Mouse (Mus musculus) heart, embryonic 16.5 days (tissue): ENCODE measurements at regions not wholly inside any gene's neighbourhood (a gene's known extent, or its start where the extent isn't known, plus 50 kb on each side); places are given as distances from the start of the nearest gene placed in this dataset.

Experiments used
- ATAC-seq: fragments of 200-750 bp; cut with Nextera tagmentation; replicated peaks from 2 replicates; pipeline ENCODE4 v1.8.0; 2017; ENCODE audit warnings: moderate number of reproducible peaks; ENCODE audit not compliant: insufficient read depth, low FRiP score; ENCODE audit errors: extremely low read depth
- H3K27ac ChIP-seq: fragments of 300-500 bp; sonication (generic); 2 replicates; pipeline ENCODE4 v1.5.1; 2014; ENCODE audit warnings: mild to moderate bottlenecking, low read length, control low read depth, moderate library complexity
- H3K27me3 ChIP-seq: fragments of 300-500 bp; sonication (generic); 2 replicates; pipeline ENCODE4 v1.6.1; 2014; ENCODE audit warnings: low read length, mixed read lengths; ENCODE audit not compliant: control insufficient read depth, insufficient read depth
- H3K36me3 ChIP-seq: fragments of 300-500 bp; sonication (generic); 2 replicates; pipeline ENCODE4 v1.6.1; 2014; ENCODE audit not compliant: control insufficient read depth, insufficient read depth
- H3K4me1 ChIP-seq: fragments of 300-500 bp; sonication (generic); 2 replicates; pipeline ENCODE4 v1.6.1; 2014; ENCODE audit warnings: low read length, mixed read lengths; ENCODE audit not compliant: control insufficient read depth, insufficient read depth
- H3K4me2 ChIP-seq: fragments of 300-500 bp; sonication (generic); 2 replicates; pipeline ENCODE4 v1.6.1; 2014; ENCODE audit warnings: low read depth, mild to moderate bottlenecking, control low read depth, low read length
- H3K4me3 ChIP-seq: fragments of 300-500 bp; sonication (generic); 2 replicates; pipeline ENCODE4 v1.5.1; 2014; ENCODE audit warnings: mild to moderate bottlenecking, control low read depth, low read length
- H3K9ac ChIP-seq: fragments of 300-500 bp; sonication (generic); 2 replicates; pipeline ENCODE4 v1.6.1; 2014; ENCODE audit warnings: low read length, control low read depth
- H3K9me3 ChIP-seq: fragments of 300-500 bp; sonication (generic); replicated peaks from 2 replicates; pipeline ENCODE4 v1.6.1; 2016; ENCODE audit warnings: low read length; ENCODE audit not compliant: control insufficient read depth
- WGBS: fragments of 180-500 bp; shearing (Covaris S2); extraction: QIAGEN DNeasy Blood & Tissue Kit; methylation state at CpG from one replicate; pipeline ENCODE4 v1.1.7; 2014; 5-methylcytosine and 5-hydroxymethylcytosine counted together

DNA sequence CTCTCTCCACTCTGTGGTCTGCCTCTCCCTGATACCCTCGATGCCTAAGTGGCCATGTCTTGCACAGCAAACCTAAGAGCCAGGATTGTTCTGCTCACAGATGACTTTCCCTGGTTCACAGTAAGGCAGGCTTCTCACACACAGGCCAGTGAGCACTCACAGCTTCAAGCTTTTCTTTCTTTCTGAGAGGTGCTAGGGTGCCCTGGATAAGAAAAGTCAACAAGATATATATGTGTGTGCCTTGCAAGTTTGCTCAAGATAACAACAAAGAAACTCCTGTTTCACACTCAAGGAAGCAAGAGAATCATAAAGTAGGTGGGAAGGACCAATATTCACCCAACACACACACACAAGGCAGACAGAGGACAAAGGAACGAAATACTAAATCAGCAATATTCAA, 60.9 kb upstream of the Actbl2 start:
- Histone ChIP-seq H3K27me3 (no peaks in the 10 kb centered on the region), H3K4me3 (no peak overlapping the region), H3K27ac (no peak overlapping the region), H3K9me3 (no peaks in the 10 kb centered on the region), H3K9ac (no peak overlapping the region), H3K36me3 (no peaks in the 10 kb centered on the region), H3K4me1 (no peaks in the 10 kb centered on the region), H3K4me2 (no peak overlapping the region)
- no peak for ATAC-seq
- WGBS = 63% methylated on average over 2 of the region's 2 CpGs

GRCm38 (mm10) chr13:111194337-111194736, 60.5 kb upstream of the Actbl2 start:
- H3K9me3 ChIP-seq = no peaks in the 10 kb centered on the region
- H3K9ac ChIP-seq = no peak overlapping the region
- WGBS = 57% methylated on average over 7 of the region's 7 CpGs
- H3K36me3 ChIP-seq = no peaks in the 10 kb centered on the region
- H3K27me3 ChIP-seq = no peaks in the 10 kb centered on the region
- H3K4me1 ChIP-seq = no peaks in the 10 kb centered on the region
- no peak overlapping the region for H3K27ac ChIP-seq
- H3K4me3 ChIP-seq = no peak overlapping the region
- no peak overlapping the region for H3K4me2 ChIP-seq
- no peak for ATAC-seq

GRCm38 (mm10) chr13:111201532-111201931, 53.3 kb upstream of the Actbl2 start:
- H3K4me3 ChIP-seq = no peak overlapping the region
- 83% methylated on average over 3 of the region's 3 CpGs for WGBS
- no peaks in the 10 kb centered on the region for H3K27me3 ChIP-seq
- H3K4me2 ChIP-seq = no peak overlapping the region
- H3K9ac ChIP-seq = no peak overlapping the region
- no peak overlapping the region for H3K27ac ChIP-seq
- no peaks in the 10 kb centered on the region for H3K4me1 ChIP-seq
- no peaks in the 10 kb centered on the region for H3K36me3 ChIP-seq
- no peak for ATAC-seq
- H3K9me3 ChIP-seq = no peaks in the 10 kb centered on the region

- H3K9ac ChIP-seq = no peak overlapping the region
- no peak for ATAC-seq
- WGBS = 70% methylated on average over 11 of the region's 11 CpGs
- no peaks in the 10 kb centered on the region for H3K27me3 ChIP-seq
- no peaks in the 10 kb centered on the region for H3K36me3 ChIP-seq
- H3K4me2 ChIP-seq = no peak overlapping the region
- H3K9me3 ChIP-seq = no peaks in the 10 kb centered on the region
- no peaks in the 10 kb centered on the region for H3K4me1 ChIP-seq
- no peak overlapping the region for H3K27ac ChIP-seq
- no peak overlapping the region for H3K4me3 ChIP-seq
Observed at GRCm38 (mm10) chr13:111204580-111205285, 50.1 kb upstream of the Actbl2 start.
